Mouse (Mus musculus) heart, embryonic 15.5 days (tissue): ENCODE measurements at regions not wholly inside any gene's neighbourhood (a gene's known extent, or its start where the extent isn't known, plus 50 kb on each side); places are given as distances from the start of the nearest gene placed in this dataset.

ENCODE experiments used
- ATAC-seq: fragments of 200-750 bp; cut with Nextera tagmentation; replicated peaks from 2 replicates; pipeline ENCODE4 v1.8.0; 2017; ENCODE audit warnings: low read depth, moderate TSS enrichment; ENCODE audit not compliant: insufficient number of reproducible peaks, insufficient read depth, low FRiP score
- H3K27ac ChIP-seq: fragments of 300-500 bp; sonication (generic); 2 replicates; pipeline ENCODE4 v1.5.1; 2015; ENCODE audit warnings: mild to moderate bottlenecking, inconsistent platforms
- H3K27me3 ChIP-seq: fragments of 300-500 bp; sonication (generic); 2 replicates; pipeline ENCODE4 v1.6.1; 2015; ENCODE audit warnings: inconsistent platforms
- H3K36me3 ChIP-seq: fragments of 300-500 bp; sonication (generic); 2 replicates; pipeline ENCODE4 v1.6.1; 2015; ENCODE audit warnings: mild to moderate bottlenecking, inconsistent platforms
- H3K4me1 ChIP-seq: fragments of 300-500 bp; sonication (generic); replicated peaks from 2 replicates; pipeline ENCODE4 v1.6.1; 2015; ENCODE audit warnings: inconsistent platforms
- H3K4me2 ChIP-seq: fragments of 300-500 bp; sonication (generic); 2 replicates; pipeline ENCODE4 v1.6.1; 2015; ENCODE audit warnings: inconsistent platforms, mild to moderate bottlenecking, moderate library complexity
- H3K4me3 ChIP-seq: fragments of 300-500 bp; sonication (generic); 2 replicates; pipeline ENCODE4 v1.5.1; 2015; ENCODE audit warnings: mild to moderate bottlenecking, inconsistent platforms
- H3K9ac ChIP-seq: fragments of 300-500 bp; sonication (generic); 2 replicates; pipeline ENCODE4 v1.6.1; 2015; ENCODE audit warnings: mild to moderate bottlenecking, inconsistent platforms
- H3K9me3 ChIP-seq: fragments of 300-500 bp; sonication (generic); replicated peaks from 2 replicates; pipeline ENCODE4 v1.6.1; 2016; ENCODE audit warnings: inconsistent platforms
- WGBS: fragments of 180-500 bp; shearing (Covaris S2); methylation state at CpG from one replicate; pipeline ENCODE4 v1.1.7; 2015; ENCODE audit warnings: mixed read lengths; 5-methylcytosine and 5-hydroxymethylcytosine counted together

DNA sequence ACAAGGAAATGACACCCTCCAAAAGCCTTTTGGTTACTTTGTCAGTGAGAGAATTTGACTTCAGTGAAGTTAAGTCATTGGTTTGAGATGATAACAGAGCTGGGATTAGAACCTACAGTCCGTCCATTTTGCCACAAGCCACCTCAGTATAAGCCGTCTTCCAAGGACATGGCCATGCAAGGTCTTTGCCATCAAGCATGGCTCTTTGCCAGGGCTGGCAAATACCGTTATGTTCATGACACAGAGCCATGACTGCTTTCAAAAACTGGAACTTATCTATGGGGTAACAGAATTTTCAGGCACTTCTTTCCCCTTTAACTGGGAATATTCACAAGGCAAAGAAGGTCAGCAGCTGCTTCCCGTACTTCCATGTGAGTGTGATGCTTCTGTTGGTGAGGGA lies 441.9 kb upstream of the Fam19a5 start:
- no peaks in the 10 kb centered on the region for H3K9me3 ChIP-seq
- no peaks in the 10 kb centered on the region for H3K4me1 ChIP-seq
- H3K27me3 ChIP-seq: no peaks in the 10 kb centered on the region
- H3K9ac ChIP-seq: no peak overlapping the region
- H3K4me3 ChIP-seq: no peak overlapping the region
- 72% methylated on average over 4 of the region's 4 CpGs for WGBS
- no peak for ATAC-seq
- H3K27ac ChIP-seq: no peak overlapping the region
- H3K4me2 ChIP-seq: no peak overlapping the region
- H3K36me3 ChIP-seq: no peaks in the 10 kb centered on the region

DNA sequence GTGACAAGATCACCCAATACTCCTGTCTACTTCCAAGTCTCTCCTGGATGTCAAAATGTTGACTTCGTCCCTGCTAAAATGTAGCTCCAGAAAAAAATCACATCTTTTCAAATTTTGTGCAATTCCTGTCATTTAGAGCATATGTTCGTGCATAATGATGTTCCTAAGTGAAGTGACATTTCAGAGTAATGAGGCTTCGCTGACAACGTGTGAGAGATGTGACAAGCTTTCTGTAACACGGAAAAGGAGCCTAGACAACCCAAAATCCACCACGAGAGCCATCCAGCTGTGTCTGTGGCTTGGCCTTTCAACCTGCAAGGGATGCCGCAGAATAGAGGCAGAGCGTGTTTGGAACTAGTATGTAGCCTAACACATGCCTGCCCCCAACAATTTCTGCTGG lies 438.1 kb upstream of the Fam19a5 start:
- Histone ChIP-seq H3K27me3 (no peaks in the 10 kb centered on the region), H3K4me3 (no peak overlapping the region), H3K36me3 (no peaks in the 10 kb centered on the region), H3K27ac (no peak overlapping the region), H3K4me2 (no peak overlapping the region), H3K9me3 (no peaks in the 10 kb centered on the region), H3K9ac (no peak overlapping the region), H3K4me1 (no peaks in the 10 kb centered on the region)
- 77% methylated on average over 8 of the region's 8 CpGs for WGBS
- ATAC-seq: no peak

- Histone ChIP-seq H3K9ac (no peak overlapping the region), H3K36me3 (no peaks in the 10 kb centered on the region), H3K27me3 (no peaks in the 10 kb centered on the region), H3K4me1 (no peaks in the 10 kb centered on the region), H3K9me3 (no peaks in the 10 kb centered on the region), H3K4me2 (no peak overlapping the region), H3K4me3 (no peak overlapping the region), H3K27ac (no peak overlapping the region)
- no peak for ATAC-seq
- WGBS: 44% methylated on average over 4 of the region's 4 CpGs
Measured at GRCm38 (mm10) chr15:87107701-87108100, 436.4 kb upstream of the Fam19a5 start.

GRCm38 (mm10) chr15:87108411-87108810 lies 435.7 kb upstream of the Fam19a5 start:
- no peak for ATAC-seq
- no peak overlapping the region for H3K27ac ChIP-seq
- H3K4me3 ChIP-seq: no peak overlapping the region
- WGBS: 69% methylated on average over 7 of the region's 7 CpGs
- H3K4me1 ChIP-seq: no peaks in the 10 kb centered on the region
- no peaks in the 10 kb centered on the region for H3K27me3 ChIP-seq
- H3K9ac ChIP-seq: no peak overlapping the region
- no peaks in the 10 kb centered on the region for H3K36me3 ChIP-seq
- H3K4me2 ChIP-seq: no peak overlapping the region
- H3K9me3 ChIP-seq: no peaks in the 10 kb centered on the region

DNA sequence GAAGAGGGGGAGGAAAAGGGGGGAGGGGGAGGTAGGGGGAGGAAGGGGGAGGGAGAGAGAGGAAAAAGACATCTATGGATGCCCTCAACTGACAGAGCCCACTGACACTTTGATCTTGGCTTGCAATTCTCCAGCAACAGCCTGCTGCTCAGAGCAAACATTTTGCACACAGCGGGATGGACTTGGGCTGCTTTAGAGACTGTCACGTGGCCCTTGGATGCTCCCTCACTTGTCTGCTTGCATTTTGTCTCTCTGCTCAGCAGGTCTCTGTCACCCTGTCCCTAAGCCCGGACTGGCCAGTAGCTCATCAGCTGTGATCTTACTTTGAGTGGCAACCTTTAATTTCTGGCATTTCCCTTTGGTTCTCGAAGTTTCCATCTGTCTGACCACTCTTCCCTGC lies 421.4 kb upstream of the Fam19a5 start:
- H3K27me3 ChIP-seq: no peaks in the 10 kb centered on the region
- no peaks in the 10 kb centered on the region for H3K36me3 ChIP-seq
- 24% methylated on average over 4 of the region's 4 CpGs for WGBS
- H3K9me3 ChIP-seq: no peaks in the 10 kb centered on the region
- no peaks in the 10 kb centered on the region for H3K4me1 ChIP-seq
- H3K27ac ChIP-seq: no peak overlapping the region
- no peak overlapping the region for H3K9ac ChIP-seq
- ATAC-seq: no peak
- H3K4me3 ChIP-seq: no peak overlapping the region
- H3K4me2 ChIP-seq: no peak overlapping the region

GRCm38 (mm10) chr15:87125427-87126148 lies 418.5 kb upstream of the Fam19a5 start:
- no peak for ATAC-seq

GRCm38 (mm10) chr15:87138870-87139269 lies 405.2 kb upstream of the Fam19a5 start:
- no peaks in the 10 kb centered on the region for H3K27me3 ChIP-seq
- no peak overlapping the region for H3K4me3 ChIP-seq
- H3K4me1 ChIP-seq: no peaks in the 10 kb centered on the region
- no peak overlapping the region for H3K9ac ChIP-seq
- ATAC-seq: no peak
- H3K4me2 ChIP-seq: no peak overlapping the region
- no peak overlapping the region for H3K27ac ChIP-seq
- H3K9me3 ChIP-seq: no peaks in the 10 kb centered on the region
- no peaks in the 10 kb centered on the region for H3K36me3 ChIP-seq

More at GRCm38 (mm10) chr15:87125427-87126148, 418.5 kb upstream of the Fam19a5 start:
- no peaks in the 10 kb centered on the region for H3K27me3 ChIP-seq
- no peak overlapping the region for H3K27ac ChIP-seq
- no peak overlapping the region for H3K9ac ChIP-seq
- WGBS: 59% methylated on average over 6 of the region's 6 CpGs
- no peak overlapping the region for H3K4me3 ChIP-seq
- H3K36me3 ChIP-seq: no peaks in the 10 kb centered on the region
- no peaks in the 10 kb centered on the region for H3K4me1 ChIP-seq
- H3K9me3 ChIP-seq: no peaks in the 10 kb centered on the region
- H3K4me2 ChIP-seq: no peak overlapping the region

DNA sequence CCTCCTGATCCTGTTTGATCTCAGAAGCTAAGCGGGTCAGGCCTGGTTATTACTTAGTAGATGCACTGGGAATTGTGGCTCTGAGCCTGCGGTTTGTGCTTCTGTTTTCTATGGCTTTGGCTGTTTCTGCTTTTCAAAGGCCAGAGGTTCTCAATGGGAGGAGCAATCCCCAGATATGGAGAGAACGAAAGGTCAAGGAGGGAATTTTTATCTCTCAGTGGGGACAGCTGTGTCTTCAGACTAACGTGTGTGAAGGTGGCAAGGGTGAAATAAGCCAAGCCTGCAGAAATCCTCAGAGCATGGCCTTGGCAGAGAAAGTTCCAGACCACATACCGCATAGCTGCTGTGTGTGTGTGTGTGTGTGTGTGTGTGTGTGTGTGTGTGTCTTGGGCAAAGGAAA lies 375.0 kb upstream of the Fam19a5 start:
- H3K4me1 ChIP-seq: no peaks in the 10 kb centered on the region
- WGBS: 60% methylated on average over 5 of the region's 5 CpGs
- H3K9me3 ChIP-seq: no peaks in the 10 kb centered on the region
- no peak overlapping the region for H3K9ac ChIP-seq
- no peak overlapping the region for H3K4me2 ChIP-seq
- no peaks in the 10 kb centered on the region for H3K36me3 ChIP-seq
- no peak overlapping the region for H3K4me3 ChIP-seq
- no peak for ATAC-seq
- no peak overlapping the region for H3K27ac ChIP-seq
- no peaks in the 10 kb centered on the region for H3K27me3 ChIP-seq

DNA sequence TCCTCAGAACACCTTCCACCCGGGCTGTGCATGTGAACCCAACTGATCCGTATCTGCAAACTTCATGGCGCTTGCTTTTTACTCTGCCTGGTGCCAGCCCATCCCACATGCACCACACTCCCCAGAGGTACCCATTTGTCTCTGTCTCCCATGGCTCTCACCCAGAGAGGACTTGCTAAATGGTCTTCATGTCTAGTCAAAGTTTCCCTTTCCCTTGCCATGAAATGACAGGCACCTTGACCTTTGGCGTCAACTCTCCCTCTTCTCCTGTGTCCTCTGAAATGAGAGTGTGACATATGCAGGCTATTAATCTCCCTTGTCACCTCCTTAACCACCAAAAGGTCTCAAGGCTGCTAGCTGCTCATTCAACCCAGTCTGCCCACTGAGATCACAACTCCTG lies 373.2 kb upstream of the Fam19a5 start:
- Histone ChIP-seq H3K9ac (no peak overlapping the region), H3K9me3 (no peaks in the 10 kb centered on the region), H3K27ac (no peak overlapping the region), H3K27me3 (no peaks in the 10 kb centered on the region), H3K4me2 (no peak overlapping the region), H3K36me3 (no peaks in the 10 kb centered on the region), H3K4me1 (no peaks in the 10 kb centered on the region), H3K4me3 (no peak overlapping the region)
- 50% methylated on average over 4 of the region's 4 CpGs for WGBS
- no peak for ATAC-seq

GRCm38 (mm10) chr15:87173096-87173495 lies 371.0 kb upstream of the Fam19a5 start:
- no peaks in the 10 kb centered on the region for H3K9me3 ChIP-seq
- H3K27ac ChIP-seq: no peak overlapping the region
- no peak overlapping the region for H3K4me2 ChIP-seq
- H3K9ac ChIP-seq: no peak overlapping the region
- no peak for ATAC-seq
- no peaks in the 10 kb centered on the region for H3K27me3 ChIP-seq
- H3K4me1 ChIP-seq: no peaks in the 10 kb centered on the region
- H3K36me3 ChIP-seq: no peaks in the 10 kb centered on the region
- no peak overlapping the region for H3K4me3 ChIP-seq
- 81% methylated on average over 2 of the region's 2 CpGs for WGBS

GRCm38 (mm10) chr15:87178646-87179045 lies 365.5 kb upstream of the Fam19a5 start:
- Histone ChIP-seq H3K4me2 (no peak overlapping the region), H3K9me3 (no peaks in the 10 kb centered on the region), H3K4me3 (no peak overlapping the region), H3K9ac (no peak overlapping the region), H3K4me1 (no peaks in the 10 kb centered on the region), H3K27me3 (no peaks in the 10 kb centered on the region), H3K36me3 (no peaks in the 10 kb centered on the region), H3K27ac (no peak overlapping the region)
- ATAC-seq: no peak
- WGBS: 84% methylated on average over 7 of the region's 7 CpGs

DNA sequence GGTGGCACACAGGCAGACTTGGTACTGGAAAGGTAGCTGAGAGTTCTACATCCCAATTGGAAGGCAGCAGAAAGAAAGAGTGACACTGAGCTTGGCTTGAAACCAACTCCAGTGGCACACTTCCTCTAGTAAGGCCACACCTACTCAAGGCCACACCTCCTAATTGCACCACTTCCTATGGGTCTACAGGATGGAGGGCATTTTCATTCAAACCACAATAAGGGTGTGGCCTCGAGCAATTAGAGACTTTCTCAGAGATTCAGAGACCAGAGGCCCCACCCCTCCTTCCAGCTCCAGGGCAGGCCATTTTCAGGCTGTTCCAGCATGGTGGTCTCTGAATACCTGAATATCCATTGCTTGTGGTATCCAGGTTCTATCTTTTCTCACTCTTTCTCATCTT lies 363.3 kb upstream of the Fam19a5 start:
- no peaks in the 10 kb centered on the region for H3K4me1 ChIP-seq
- 50% methylated on average over 1 of the region's 1 CpGs for WGBS
- no peak for ATAC-seq
- no peak overlapping the region for H3K9ac ChIP-seq
- no peaks in the 10 kb centered on the region for H3K27me3 ChIP-seq
- no peaks in the 10 kb centered on the region for H3K9me3 ChIP-seq
- H3K4me3 ChIP-seq: no peak overlapping the region
- H3K36me3 ChIP-seq: no peaks in the 10 kb centered on the region
- no peak overlapping the region for H3K4me2 ChIP-seq
- no peak overlapping the region for H3K27ac ChIP-seq
